Mouse (Mus musculus): ENCODE measurements at regions not wholly inside any gene's neighbourhood (a gene's known extent, or its start where the extent isn't known, plus 50 kb on each side); places are given as distances from the start of the nearest gene placed in this dataset.

GRCm38 (mm10) chr19:54498066-54498465 lies 454.1 kb downstream of the Adra2a start:
- no peak for DNase-seq

DNA sequence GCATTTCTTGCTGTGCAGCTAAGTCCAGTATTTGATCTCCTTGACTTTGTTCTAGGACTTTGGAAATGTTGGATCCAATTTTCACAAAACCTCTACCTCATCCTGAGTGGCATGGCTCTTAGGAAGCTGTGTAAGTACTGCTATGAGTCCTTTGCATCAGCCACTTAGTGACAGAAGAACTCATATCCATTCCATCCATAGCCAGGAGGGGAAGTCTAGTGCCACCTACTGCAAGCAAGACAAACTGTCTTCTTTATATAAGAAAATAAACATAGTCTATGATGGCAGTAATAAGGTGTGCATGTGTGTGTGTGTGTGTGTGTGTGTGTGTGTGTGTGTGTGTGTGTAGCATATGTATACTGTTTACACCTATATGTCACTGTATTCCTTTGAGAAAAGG lies 489.9 kb downstream of the Adra2a start:
- no peak for DNase-seq

- no peak for DNase-seq
Observed at GRCm38 (mm10) chr19:54555351-54555750, 511.4 kb downstream of the Adra2a start.

DNA sequence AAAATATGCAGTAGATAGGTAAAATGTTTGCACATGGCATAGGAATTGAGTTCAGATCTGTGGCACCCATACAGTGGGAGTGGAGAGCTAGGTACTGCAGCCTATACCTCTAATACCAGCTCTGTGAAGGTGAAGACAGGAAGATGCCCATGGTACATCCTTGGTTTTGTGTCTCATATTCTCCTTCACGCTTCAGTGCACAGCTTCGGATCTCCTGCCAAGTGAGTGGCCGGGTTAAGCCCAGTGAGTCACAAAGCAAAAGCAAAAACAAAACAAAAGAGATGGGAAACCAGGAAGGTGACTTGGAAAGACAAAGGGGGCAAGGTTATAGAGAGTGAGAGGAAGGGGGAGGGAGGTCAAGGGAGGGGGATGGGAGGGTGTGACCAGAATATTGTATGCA lies 514.0 kb downstream of the Adra2a start:
- no peak for DNase-seq

DNA sequence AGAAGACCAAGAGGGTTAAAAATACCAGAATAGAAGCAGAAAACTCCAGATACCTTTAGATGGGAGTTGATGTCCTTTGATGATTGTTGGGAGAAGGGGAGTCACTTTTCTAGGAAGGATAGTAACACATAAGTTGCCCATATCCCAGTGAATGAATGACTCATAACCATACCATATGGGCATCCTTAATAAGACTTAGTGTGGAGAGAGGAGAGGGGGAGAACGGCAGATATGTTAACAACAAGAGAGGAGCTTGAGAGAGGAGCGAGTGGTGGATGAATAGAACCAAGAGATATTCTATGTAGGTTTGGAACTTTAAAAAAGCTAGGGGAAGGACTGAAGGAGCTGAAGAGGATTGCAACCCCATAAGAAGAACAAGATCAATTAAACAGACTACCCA lies 539.6 kb downstream of the Adra2a start:
- no peak for DNase-seq

- no peak for DNase-seq
Observed at GRCm38 (mm10) chr19:54584687-54585237, 540.8 kb downstream of the Adra2a start.

DNA sequence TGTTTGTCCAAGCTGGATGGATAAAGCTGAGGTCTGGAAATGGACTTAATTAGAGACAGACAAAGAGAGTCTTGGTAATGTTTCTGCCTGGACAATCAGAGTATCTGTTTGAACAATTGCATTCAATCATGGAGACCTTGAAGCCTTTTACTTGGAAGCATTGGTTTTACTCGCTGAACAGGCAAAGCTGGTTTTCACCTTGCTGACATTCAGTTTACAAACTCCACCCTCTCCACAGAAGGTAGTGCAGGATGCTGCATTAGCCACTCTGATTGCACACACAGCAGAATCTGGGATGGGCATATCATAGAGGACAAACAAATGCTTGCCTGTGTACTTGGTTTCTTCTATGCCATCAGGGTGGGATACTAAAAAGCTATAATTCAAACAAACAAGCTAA lies 541.4 kb downstream of the Adra2a start:
- no peak for DNase-seq

DNA sequence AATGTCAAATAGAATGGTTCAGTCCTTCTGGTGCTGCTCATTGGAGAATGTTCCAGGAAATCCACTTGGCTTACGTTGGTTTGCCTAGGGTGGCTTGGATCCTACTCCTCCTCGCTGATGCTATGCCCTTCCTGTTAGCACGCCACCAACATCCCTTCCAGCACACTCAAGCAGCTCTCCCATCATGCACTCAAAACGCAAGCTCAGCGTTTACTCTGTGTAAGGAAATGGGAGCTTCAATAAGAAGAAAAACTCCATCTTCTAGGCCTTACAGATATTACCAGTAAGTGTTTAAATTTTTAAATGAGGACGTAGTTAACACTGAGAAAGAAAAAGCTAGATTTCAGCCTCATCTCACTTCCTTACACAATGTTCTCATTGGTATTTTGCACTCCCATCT lies 523.7 kb downstream of the Gpam start:
- DNase-seq: no peak

- no peak for DNase-seq
Observed at GRCm38 (mm10) chr19:54605346-54605745, 521.7 kb downstream of the Gpam start.

DNA sequence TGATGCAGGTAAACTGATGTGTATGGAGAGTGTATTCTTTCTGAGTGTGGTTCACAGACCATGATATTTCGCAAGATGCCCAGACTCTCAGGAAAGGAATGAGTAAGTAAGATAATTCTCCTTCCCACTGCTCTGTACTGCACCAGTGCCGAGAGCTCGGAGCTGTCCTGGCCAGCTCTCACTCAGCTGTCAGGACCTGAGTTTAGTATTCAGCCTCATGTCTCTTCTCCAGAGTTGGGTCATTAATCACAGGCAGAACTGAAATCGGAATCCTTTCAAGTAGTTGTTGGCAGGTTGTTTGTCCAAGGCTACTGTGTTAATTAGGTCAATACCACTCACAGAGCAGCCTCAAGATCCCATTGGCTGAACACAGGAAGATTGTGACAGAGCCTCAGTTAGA lies 510.1 kb downstream of the Gpam start:
- DNase-seq: no peak

All from thymus, postnatal 25 days (tissue).